ENCODE assay signal across 12 mouse cellular contexts in genomic region chr6:54933216-54933615, GRCm38 (mm10).
"Had no signal": no experiment of that assay in that cellular context is flagged by ENCODE, and none has a peak within 500 bp of the region (broad histone marks: within the 10 kb centered on the region; RNA-seq: fewer than 3 reads in every experiment).

No protein-coding gene starts in this region.

- DNase-seq: kidney, adult 18-20 months; midbrain, embryonic 14.5 days; right cerebral cortex, adult 18-20 months; right cerebral cortex, postnatal 25 days; thymus, adult 18-20 months; thymus, postnatal 14 days had no signal

- H3K4me1 ChIP-seq: limb, embryonic 10.5 days; midbrain, embryonic 10.5 days; neural tube, embryonic 15.5 days had no signal

- H3K36me3 ChIP-seq: limb, embryonic 10.5 days; midbrain, embryonic 10.5 days; neural tube, embryonic 15.5 days had no signal

- H3K4me3 ChIP-seq: left cerebral cortex, adult 2 months; limb, embryonic 10.5 days; midbrain, embryonic 10.5 days; myocyte; neural tube, embryonic 15.5 days had no signal

- H3K9ac ChIP-seq: neural tube, embryonic 15.5 days had no signal

- H3K27ac ChIP-seq: left cerebral cortex, adult 2 months; limb, embryonic 10.5 days; midbrain, embryonic 10.5 days; neural tube, embryonic 15.5 days had no signal

- H3K9me3 ChIP-seq: limb, embryonic 10.5 days; midbrain, embryonic 10.5 days; neural tube, embryonic 15.5 days had no signal

- H3K4me2 ChIP-seq: liver, embryonic 11.5 days; neural tube, embryonic 15.5 days had no signal

- H3K27me3 ChIP-seq: neural tube, embryonic 15.5 days had no signal
